22 mouse cellular contexts compared by ENCODE assay signal in the genomic region with DNA sequence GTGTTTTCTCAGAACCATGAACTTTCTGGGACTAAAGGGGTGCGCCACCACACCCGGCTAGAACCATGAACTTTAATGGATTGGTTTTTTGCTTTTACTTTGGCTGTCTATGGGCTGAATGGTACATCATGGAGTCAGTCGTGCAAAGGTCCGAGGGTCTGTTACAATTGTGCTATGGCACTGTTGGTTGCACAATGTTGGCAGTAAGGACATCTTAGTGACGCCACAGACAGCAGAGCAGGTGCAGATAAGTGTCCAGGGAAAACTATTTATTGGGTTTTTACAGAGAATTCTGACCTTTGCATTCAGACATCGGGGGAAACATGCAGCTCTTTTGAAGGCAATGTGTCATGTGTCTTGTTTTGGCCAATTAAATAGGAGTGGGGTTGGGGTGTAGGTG. TPM values are rescaled to one million over a fixed set of nuclear protein-coding genes. Genes with fewer than 3 reads are reported as not detected.
DNase-seq lines count a peak whose midpoint lies in the region; ATAC-seq and TF ChIP-seq lines count a peak whose summit lies in the region.
"Had no signal": no experiment of that assay in that cellular context is flagged by ENCODE, and none has a peak within 500 bp of the region (broad histone marks: within the 10 kb centered on the region; RNA-seq: fewer than 3 reads in every experiment).

No protein-coding gene starts in this region.

- no peaks in the 10 kb centered on the region for H3K4me1 ChIP-seq in intestine, embryonic 16.5 days (ENCODE audit: control insufficient read depth, insufficient read depth, low read length)
- no peaks in the 10 kb centered on the region for H3K4me1 ChIP-seq in intestine, embryonic 15.5 days (replicated peaks)
- peaks cover 9% of the 10 kb centered on the region for H3K4me1 ChIP-seq in ES-Bruce4 (ENCODE audit: control insufficient read depth, insufficient read depth, low read length)
- H3K4me1 ChIP-seq in brown adipose tissue, adult 24 weeks (ENCODE audit: control insufficient read depth, insufficient read depth, insufficient read length, low read length) = peaks cover 21% of the 10 kb centered on the region
- H3K4me1 ChIP-seq in small intestine, adult 2 months (ENCODE audit: control insufficient read depth, insufficient read depth, insufficient read length, low read length) = peaks cover 21% of the 10 kb centered on the region
- H3K4me1 ChIP-seq in forebrain, embryonic 12.5 days = peaks cover 6% of the 10 kb centered on the region
- H3K4me1 ChIP-seq: midbrain, embryonic 15.5 days; neural tube, embryonic 15.5 days had no signal

- no peaks in the 10 kb centered on the region for H3K9me3 ChIP-seq in intestine, embryonic 16.5 days (ENCODE audit: control insufficient read depth, low read length)
- H3K9me3 ChIP-seq in intestine, embryonic 15.5 days = no peaks in the 10 kb centered on the region
- no peaks in the 10 kb centered on the region for H3K9me3 ChIP-seq in ES-Bruce4 (replicated peaks; ENCODE audit: control insufficient read depth, insufficient read depth, low read length, poor library complexity, severe bottlenecking)
- no peaks in the 10 kb centered on the region for H3K9me3 ChIP-seq in forebrain, embryonic 12.5 days
- H3K9me3 ChIP-seq: embryonic facial prominence, embryonic 15.5 days; heart, embryonic 13.5 days; hindbrain, embryonic 15.5 days; midbrain, embryonic 15.5 days; neural tube, embryonic 15.5 days had no signal

- TF ChIP-seq EP300 in ES-Bruce4 (IDR thresholded peaks at IDR 0.05; ENCODE audit: insufficient read depth, low read depth, low read length) = no peak

- ATAC-seq in intestine, embryonic 16.5 days = peak; percentile 50; the same call in 1 of the 2 replicates
- no peak for ATAC-seq in intestine, embryonic 15.5 days
- no peak for ATAC-seq in forebrain, embryonic 12.5 days (ENCODE audit: low FRiP score)
- ATAC-seq: forebrain, postnatal 0 days; midbrain, embryonic 15.5 days had no signal

- no peak for TF ChIP-seq POLR2A in ES-Bruce4 (IDR thresholded peaks at IDR 0.05; ENCODE audit: insufficient read depth, low read length)
- no peak for TF ChIP-seq POLR2A in small intestine, adult 2 months (IDR thresholded peaks at IDR 0.05; ENCODE audit: low read depth, low read length)

- H3K4me2 ChIP-seq in intestine, embryonic 16.5 days (ENCODE audit: low read depth, low read length) = no peak overlapping the region
- H3K4me2 ChIP-seq in intestine, embryonic 15.5 days (replicated peaks) = no peak overlapping the region
- no peak overlapping the region for H3K4me2 ChIP-seq in forebrain, embryonic 12.5 days
- H3K4me2 ChIP-seq: embryonic facial prominence, embryonic 15.5 days; heart, embryonic 13.5 days; hindbrain, embryonic 15.5 days; midbrain, embryonic 15.5 days; neural tube, embryonic 15.5 days had no signal

- H3K36me3 ChIP-seq in intestine, embryonic 16.5 days (ENCODE audit: control insufficient read depth, insufficient read depth, low read length) = no peaks in the 10 kb centered on the region
- no peaks in the 10 kb centered on the region for H3K36me3 ChIP-seq in intestine, embryonic 15.5 days
- no peaks in the 10 kb centered on the region for H3K36me3 ChIP-seq in ES-Bruce4 (ENCODE audit: control insufficient read depth, insufficient read depth, low read length, poor library complexity, severe bottlenecking)
- H3K36me3 ChIP-seq in small intestine, adult 2 months (ENCODE audit: control insufficient read depth, insufficient read depth, low read length) = no peaks in the 10 kb centered on the region
- no peaks in the 10 kb centered on the region for H3K36me3 ChIP-seq in forebrain, embryonic 12.5 days (replicated peaks)
- H3K36me3 ChIP-seq: embryonic facial prominence, embryonic 15.5 days; heart, embryonic 13.5 days; hindbrain, embryonic 15.5 days; midbrain, embryonic 15.5 days; neural tube, embryonic 15.5 days had no signal

- H3K4me3 ChIP-seq in intestine, embryonic 16.5 days (ENCODE audit: low read length) = no peak overlapping the region
- no peak overlapping the region for H3K4me3 ChIP-seq in intestine, embryonic 15.5 days (replicated peaks)
- H3K4me3 ChIP-seq in ES-Bruce4 (ENCODE audit: low read depth, low read length) = no peak overlapping the region
- H3K4me3 ChIP-seq in brown adipose tissue, adult 24 weeks (ENCODE audit: insufficient read depth, low read depth, low read length) = no peak overlapping the region
- no peak overlapping the region for H3K4me3 ChIP-seq in small intestine, adult 2 months (ENCODE audit: low read depth, low read length)
- no peak overlapping the region for H3K4me3 ChIP-seq in forebrain, embryonic 12.5 days (replicated peaks)
- H3K4me3 ChIP-seq: embryonic facial prominence, embryonic 15.5 days; heart, embryonic 13.5 days; hindbrain, embryonic 15.5 days; midbrain, embryonic 15.5 days; neural tube, embryonic 15.5 days had no signal

- no peak overlapping the region for H3K27ac ChIP-seq in intestine, embryonic 16.5 days (ENCODE audit: low read length)
- H3K27ac ChIP-seq in intestine, embryonic 15.5 days = no peak overlapping the region
- peak overlapping the region; percentile 44; the same call in 1 of the 2 replicates for H3K27ac ChIP-seq in ES-Bruce4 (ENCODE audit: insufficient read depth, low read length)
- peak overlapping the region; percentile 83 for H3K27ac ChIP-seq in brown adipose tissue, adult 24 weeks (replicated peaks; ENCODE audit: low read depth, low read length)
- peak overlapping the region; percentile 75 for H3K27ac ChIP-seq in small intestine, adult 2 months (ENCODE audit: insufficient read depth, low read depth, low read length)
- H3K27ac ChIP-seq in forebrain, embryonic 12.5 days = no peak overlapping the region
- H3K27ac ChIP-seq: embryonic facial prominence, embryonic 15.5 days; heart, embryonic 13.5 days; hindbrain, embryonic 15.5 days; kidney, postnatal 0 days; liver, embryonic 14.5 days; midbrain, embryonic 15.5 days; neural tube, embryonic 15.5 days had no signal

- no peak for TF ChIP-seq CTCF in ES-Bruce4 (IDR thresholded peaks at IDR 0.05; ENCODE audit: low read depth, low read length)
- TF ChIP-seq CTCF in small intestine, adult 2 months (IDR thresholded peaks at IDR 0.05; ENCODE audit: extremely low read depth, insufficient read length, insufficient replicate concordance, low read depth, low read length) = no peak

- H3K9ac ChIP-seq in intestine, embryonic 16.5 days (ENCODE audit: low read depth, low read length) = no peak overlapping the region
- no peak overlapping the region for H3K9ac ChIP-seq in intestine, embryonic 15.5 days
- H3K9ac ChIP-seq in ES-Bruce4 (ENCODE audit: low read depth, poor library complexity, severe bottlenecking) = no peak overlapping the region
- H3K9ac ChIP-seq in forebrain, embryonic 12.5 days = no peak overlapping the region
- H3K9ac ChIP-seq: embryonic facial prominence, embryonic 15.5 days; forebrain, postnatal 0 days; heart, embryonic 13.5 days; hindbrain, embryonic 15.5 days; midbrain, embryonic 15.5 days; neural tube, embryonic 15.5 days had no signal

- WGBS in intestine, embryonic 16.5 days = 85% methylated on average over 6 of the region's 6 CpGs
- whole genome bisulfite sequencing in intestine, embryonic 15.5 days = 80% methylated on average over 6 of the region's 6 CpGs
- 40% methylated on average over 6 of the region's 6 CpGs for WGBS in small intestine, adult 2 months
- WGBS in forebrain, embryonic 12.5 days = 95% methylated on average over 6 of the region's 6 CpGs

- no peaks in the 10 kb centered on the region for H3K27me3 ChIP-seq in intestine, embryonic 16.5 days (replicated peaks; ENCODE audit: control insufficient read depth, insufficient read depth, low read length)
- no peaks in the 10 kb centered on the region for H3K27me3 ChIP-seq in intestine, embryonic 15.5 days (replicated peaks)
- H3K27me3 ChIP-seq in ES-Bruce4 (ENCODE audit: control insufficient read depth, insufficient read depth, low read length, poor library complexity, severe bottlenecking) = no peaks in the 10 kb centered on the region
- H3K27me3 ChIP-seq in small intestine, adult 2 months (ENCODE audit: control insufficient read depth, insufficient read depth, low read length) = no peaks in the 10 kb centered on the region
- no peaks in the 10 kb centered on the region for H3K27me3 ChIP-seq in forebrain, embryonic 12.5 days
- H3K27me3 ChIP-seq: CH12.LX; embryonic facial prominence, embryonic 15.5 days; heart, embryonic 13.5 days; hindbrain, embryonic 15.5 days; midbrain, embryonic 15.5 days; neural tube, embryonic 15.5 days had no signal

- no peak for DNase-seq in MN1 (ENCODE audit: low spot score)
- DNase-seq: cerebellum, adult 11 months; cerebellum, postnatal 36 days; forebrain, postnatal 0 days; heart, postnatal 36 days; kidney, adult 11 months; lung, postnatal 14 days; thymus, postnatal 36 days had no signal

RNA-seq across cellular contexts. Expression of a gene that starts 39.5 kb away (rescaled TPM):
- 48.4 and 59.1 TPM in 2 replicates for polyA plus RNA-seq in intestine, embryonic 16.5 days (2015; fragmentation: Nextera tagmentation; extraction: Ambion mirVana)
- 66.8 and 69.9 TPM in 2 replicates for polyA plus RNA-seq in intestine, embryonic 15.5 days (2015; fragmentation: Nextera tagmentation; extraction: Ambion mirVana)
- polyA plus RNA-seq in ES-Bruce4 (2011; ENCODE audit: insufficient read depth, insufficient read length, low read depth, missing spikeins) = 293 and 327 TPM in 2 replicates
- 29.0 and 39.6 TPM in 2 replicates for polyA plus RNA-seq in brown adipose tissue, adult 24 weeks (2012; ENCODE audit: insufficient read depth, insufficient read length, missing spikeins)
- polyA plus RNA-seq in small intestine, adult 2 months (2012; rRNA removed) = 3.1 and 17.0 TPM in 2 replicates
- polyA plus RNA-seq in forebrain, embryonic 12.5 days (2016; fragmentation: Nextera tagmentation; extraction: Ambion mirVana) = 85.6 and 94.6 TPM in 2 replicates

Comparison
In these comparisons a context has a peak if more than half of its experiments do, and no peak if none do; other contexts are left out.
1. H3K27ac ChIP-seq: peak in ES-Bruce4 (single experiment), brown adipose tissue, adult 24 weeks (single experiment) and small intestine, adult 2 months (single experiment); none in intestine, embryonic 16.5 days (single experiment), intestine, embryonic 15.5 days (single experiment) and forebrain, embryonic 12.5 days (single experiment).